Mouse (Mus musculus) ES-Bruce4 (cell line): ENCODE measurements at regions not wholly inside any gene's neighbourhood (a gene's known extent, or its start where the extent isn't known, plus 50 kb on each side); places are given as distances from the start of the nearest gene placed in this dataset.

Experiments used
- H3K27ac ChIP-seq: 2 replicates; pipeline ENCODE4 v1.5.1; 2012; ENCODE audit warnings: low read length, inconsistent platforms; ENCODE audit not compliant: insufficient read depth
- H3K27me3 ChIP-seq: 2 replicates; pipeline ENCODE4 v1.6.1; 2012; ENCODE audit warnings: mild to moderate bottlenecking, low read length, inconsistent platforms; ENCODE audit not compliant: control insufficient read depth, poor library complexity, insufficient read depth, severe bottlenecking
- H3K36me3 ChIP-seq: 2 replicates; pipeline ENCODE4 v1.6.1; 2012; ENCODE audit warnings: inconsistent platforms, mild to moderate bottlenecking, low read length, moderate library complexity; ENCODE audit not compliant: control insufficient read depth, poor library complexity, insufficient read depth, severe bottlenecking
- H3K4me1 ChIP-seq: one replicate; pipeline ENCODE4 v1.8.1; 2011; ENCODE audit warnings: low read length; ENCODE audit not compliant: control insufficient read depth, insufficient read depth
- H3K4me3 ChIP-seq: 2 replicates; pipeline ENCODE4 v1.5.1; 2011; ENCODE audit warnings: low read depth, mild to moderate bottlenecking, low read length
- H3K9ac ChIP-seq: 2 replicates; pipeline ENCODE4 v1.6.1; 2012; ENCODE audit warnings: low read depth, mild to moderate bottlenecking, inconsistent platforms; ENCODE audit not compliant: poor library complexity, severe bottlenecking
- H3K9me3 ChIP-seq: replicated peaks from 2 replicates; pipeline ENCODE4 v1.6.1; 2012; ENCODE audit warnings: mild to moderate bottlenecking, low read length, inconsistent platforms; ENCODE audit not compliant: control insufficient read depth, poor library complexity, insufficient read depth, severe bottlenecking
- CTCF ChIP-seq: IDR thresholded peaks from one replicate; pipeline ENCODE4 v1.8.1; 2011; ENCODE audit warnings: low read depth, low read length
- EP300 ChIP-seq: IDR thresholded peaks from 2 replicates; pipeline ENCODE4 v1.6.1; 2011; ENCODE audit warnings: low read depth, low read length; ENCODE audit not compliant: insufficient read depth
- POLR2A ChIP-seq: IDR thresholded peaks from one replicate; pipeline ENCODE4 v1.8.1; 2011; ENCODE audit warnings: low read length; ENCODE audit not compliant: insufficient read depth

GRCm38 (mm10) chr8:91990048-91990447 is 188.2 kb upstream of the Irx3 start:
- H3K36me3 ChIP-seq, result no peaks in the 10 kb centered on the region
- H3K9ac ChIP-seq, result no peak overlapping the region
- H3K4me1 ChIP-seq, result no peaks in the 10 kb centered on the region
- no peak overlapping the region for H3K27ac ChIP-seq
- H3K9me3 ChIP-seq, result peaks cover 6% of the 10 kb centered on the region
- no peaks in the 10 kb centered on the region for H3K27me3 ChIP-seq
- TF ChIP-seq CTCF, result no peak
- TF ChIP-seq POLR2A, result no peak
- TF ChIP-seq EP300, result no peak
- H3K4me3 ChIP-seq, result no peak overlapping the region

GRCm38 (mm10) chr8:91988866-91989633 is 187.2 kb upstream of the Irx3 start:
- no peak for TF ChIP-seq EP300
- TF ChIP-seq POLR2A, result no peak
- TF ChIP-seq CTCF, result no peak
- no peaks in the 10 kb centered on the region for H3K36me3 ChIP-seq
- H3K9me3 ChIP-seq, result peaks cover 6% of the 10 kb centered on the region
- H3K4me1 ChIP-seq, result no peaks in the 10 kb centered on the region
- no peak overlapping the region for H3K9ac ChIP-seq
- H3K27me3 ChIP-seq, result no peaks in the 10 kb centered on the region
- H3K4me3 ChIP-seq, result no peak overlapping the region
- no peak overlapping the region for H3K27ac ChIP-seq

- Histone ChIP-seq H3K4me1 (no peaks in the 10 kb centered on the region), H3K9me3 (peaks cover 6% of the 10 kb centered on the region), H3K27ac (no peak overlapping the region), H3K4me3 (no peak overlapping the region), H3K9ac (no peak overlapping the region), H3K36me3 (no peaks in the 10 kb centered on the region), H3K27me3 (no peaks in the 10 kb centered on the region)
- TF ChIP-seq POLR2A, result no peak
Observed at GRCm38 (mm10) chr8:91987854-91988253, 186.0 kb upstream of the Irx3 start.

- Histone ChIP-seq H3K9me3 (peaks cover 10% of the 10 kb centered on the region), H3K36me3 (no peaks in the 10 kb centered on the region), H3K27me3 (no peaks in the 10 kb centered on the region), H3K27ac (no peak overlapping the region), H3K9ac (no peak overlapping the region), H3K4me3 (no peak overlapping the region), H3K4me1 (no peaks in the 10 kb centered on the region)
- TF ChIP-seq POLR2A, result no peak
- TF ChIP-seq CTCF, result no peak
- TF ChIP-seq EP300, result no peak
Observed at GRCm38 (mm10) chr8:91983171-91983570, 181.3 kb upstream of the Irx3 start.

GRCm38 (mm10) chr8:91976900-91977585 is 175.2 kb upstream of the Irx3 start:
- no peak overlapping the region for H3K9ac ChIP-seq
- no peaks in the 10 kb centered on the region for H3K27me3 ChIP-seq
- no peaks in the 10 kb centered on the region for H3K36me3 ChIP-seq
- H3K4me3 ChIP-seq, result no peak overlapping the region
- H3K9me3 ChIP-seq, result no peaks in the 10 kb centered on the region
- no peak overlapping the region for H3K27ac ChIP-seq
- H3K4me1 ChIP-seq, result no peaks in the 10 kb centered on the region
- TF ChIP-seq CTCF (no peak), EP300 (no peak)

- Histone ChIP-seq H3K27me3 (no peaks in the 10 kb centered on the region), H3K27ac (no peak overlapping the region)
Observed at GRCm38 (mm10) chr8:91975460-91975859, 173.6 kb upstream of the Irx3 start.

More at GRCm38 (mm10) chr8:91975460-91975859, 173.6 kb upstream of the Irx3 start:
- Histone ChIP-seq H3K4me3 (no peak overlapping the region), H3K9ac (no peak overlapping the region), H3K36me3 (no peaks in the 10 kb centered on the region), H3K9me3 (no peaks in the 10 kb centered on the region), H3K4me1 (no peaks in the 10 kb centered on the region)
- TF ChIP-seq EP300 (no peak), CTCF (no peak), POLR2A (no peak)
